Mouse (Mus musculus) retina, embryonic 14.5 days (tissue): ENCODE measurements around the gene Hsd17b1.
"Not testable (repeated sequence)": the region's sequence is repeated elsewhere in the genome, so short reads cannot be mapped to it uniquely, and the experiment has no call there.

Source experiments
- DNase-seq: peaks from one replicate; pipeline ENCODE4 v3.0.0-alpha.2; 2015; ENCODE audit warnings: low spot score

Hsd17b1 gene

DNA sequence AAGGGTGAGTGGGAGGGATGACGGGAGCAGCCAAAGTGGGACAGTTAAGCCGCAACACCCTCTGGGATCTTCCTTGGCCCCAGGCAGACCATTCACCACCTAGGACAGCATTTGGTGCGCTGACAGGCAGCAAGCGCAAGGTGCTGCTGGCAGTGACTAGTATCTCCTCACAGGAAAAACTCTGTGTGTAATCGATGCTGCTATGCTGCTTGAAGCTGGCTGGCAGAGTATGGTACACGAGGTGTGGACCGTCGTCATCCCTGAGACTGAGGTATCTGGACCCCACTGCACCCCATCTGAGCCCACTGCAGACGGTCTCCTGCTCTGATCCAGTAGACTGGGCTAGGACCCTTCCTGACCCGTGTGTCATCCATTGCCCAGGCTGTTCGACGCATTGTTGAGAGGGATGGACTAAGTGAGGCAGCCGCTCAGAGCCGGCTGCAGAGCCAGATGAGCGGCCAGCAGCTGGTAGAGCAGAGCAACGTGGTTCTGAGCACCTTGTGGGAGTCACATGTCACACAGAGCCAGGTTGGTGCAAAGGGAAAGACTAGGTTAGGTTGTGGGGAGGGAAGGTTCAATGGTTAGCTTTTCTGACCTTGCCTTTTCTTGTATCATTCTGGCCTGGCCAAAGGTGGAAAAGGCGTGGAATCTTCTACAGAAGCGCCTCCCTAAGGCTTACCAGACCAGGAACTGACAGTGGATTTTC is 7.6 kb downstream of the Hsd17b1 start:
- no peak for DNase-seq

DNA sequence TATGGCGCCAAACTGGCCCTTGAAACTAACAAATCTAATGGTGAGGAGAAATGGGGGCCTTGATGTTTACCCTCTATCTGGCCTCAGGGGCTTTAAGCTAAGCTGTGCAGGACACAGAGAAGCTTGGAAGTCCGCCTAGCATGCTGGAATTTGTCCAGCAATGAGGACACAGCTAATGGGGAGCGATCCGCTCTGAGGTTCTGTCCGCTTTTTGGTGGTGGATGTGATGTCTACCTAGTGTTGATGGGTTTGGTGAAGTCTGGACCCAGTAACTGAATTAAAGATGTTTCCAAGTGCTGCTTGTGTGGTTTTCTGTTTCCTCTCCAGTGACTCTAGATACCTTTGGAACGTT is 8.1 kb downstream of the Hsd17b1 start:
- DNase-seq: no peak

DNA sequence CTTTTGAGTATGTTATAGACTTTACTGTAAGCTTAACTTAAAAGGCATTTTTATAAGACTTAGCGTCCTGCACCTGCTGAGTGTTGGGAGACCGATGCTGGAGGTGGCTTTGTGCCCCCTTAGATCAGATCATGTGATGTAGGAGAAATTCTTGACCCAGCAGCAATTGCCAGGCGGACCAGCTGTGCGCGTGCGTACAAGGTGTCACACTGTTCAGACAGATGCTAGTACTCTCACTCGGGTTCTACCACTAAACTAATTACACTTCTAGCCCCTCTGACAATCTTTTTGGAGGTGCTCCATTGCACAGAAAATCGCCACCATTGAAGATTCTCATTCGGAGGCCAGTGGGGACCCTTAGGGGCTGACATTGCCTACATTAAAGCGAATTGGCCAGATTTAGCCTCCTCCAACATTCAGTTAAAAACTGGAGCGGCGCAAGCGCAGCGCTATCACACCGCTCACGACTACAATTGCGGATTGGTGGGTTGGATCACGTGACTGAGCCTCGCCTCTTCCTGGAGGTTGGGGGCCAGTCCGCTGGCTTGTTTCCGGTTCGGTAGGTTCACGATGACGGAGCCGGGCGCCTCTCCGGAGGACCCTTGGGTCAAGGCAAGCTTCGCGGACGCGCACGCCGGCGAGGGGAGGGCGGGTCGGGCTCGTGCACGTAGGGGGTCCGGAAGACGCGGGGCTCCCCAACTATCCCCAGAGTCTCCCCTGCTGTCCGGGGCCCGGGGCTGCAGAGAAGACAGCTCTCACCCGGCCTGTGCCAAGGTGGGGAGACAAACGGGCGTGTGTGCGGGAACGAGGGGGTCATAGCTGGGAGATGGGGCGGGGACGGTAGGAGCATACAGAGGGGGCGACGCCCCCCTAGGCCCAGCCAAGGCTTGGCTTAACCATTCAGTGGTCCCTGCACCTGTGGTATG is 8.8 kb downstream of the Hsd17b1 start, which contains the start of gene Mlx:
Gene Mlx, plus strand, starts transcription at position 522 of the 926 bp plus-strand sequence.
- peak; percentile 95 for DNase-seq

DNA sequence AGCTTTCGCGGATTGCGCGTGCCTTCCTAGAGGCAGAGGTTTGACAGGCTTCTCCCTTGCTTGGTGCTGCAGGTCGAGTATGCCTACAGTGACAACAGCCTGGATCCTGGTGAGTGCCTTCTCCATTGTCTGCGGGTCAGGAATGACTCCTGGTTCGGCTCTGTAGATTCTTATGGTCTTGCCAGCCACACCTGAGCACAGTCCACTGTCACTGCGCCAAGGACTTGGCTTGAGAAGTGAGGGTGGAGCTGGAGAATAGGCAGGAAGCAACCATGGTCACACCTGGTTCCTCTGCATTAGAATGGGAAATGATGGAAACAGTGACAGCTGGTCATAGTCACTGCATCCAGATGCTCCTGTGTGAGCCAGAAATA is 9.5 kb downstream of the Hsd17b1 start:
- no peak for DNase-seq

DNA sequence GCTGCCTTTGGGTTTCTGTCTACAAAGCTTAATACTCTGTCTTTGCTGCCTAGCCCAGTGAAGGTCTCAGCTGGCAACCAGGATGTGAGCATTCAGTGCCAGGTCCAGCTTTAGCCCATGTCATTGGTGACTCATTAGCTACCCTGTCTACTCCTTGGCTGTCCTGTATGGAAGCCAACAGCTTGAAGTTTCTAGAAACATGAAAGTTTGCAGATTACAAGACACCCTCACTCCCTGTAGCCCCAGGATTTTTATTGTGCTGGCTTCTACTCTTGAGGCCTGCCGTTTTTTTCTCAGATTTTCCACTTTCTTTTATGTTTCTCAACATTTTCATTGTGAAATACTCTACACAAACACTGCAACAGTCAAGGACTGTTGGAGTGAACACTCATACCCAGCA is 11.7 kb downstream of the Hsd17b1 start:
- DNase-seq: no peak

DNA sequence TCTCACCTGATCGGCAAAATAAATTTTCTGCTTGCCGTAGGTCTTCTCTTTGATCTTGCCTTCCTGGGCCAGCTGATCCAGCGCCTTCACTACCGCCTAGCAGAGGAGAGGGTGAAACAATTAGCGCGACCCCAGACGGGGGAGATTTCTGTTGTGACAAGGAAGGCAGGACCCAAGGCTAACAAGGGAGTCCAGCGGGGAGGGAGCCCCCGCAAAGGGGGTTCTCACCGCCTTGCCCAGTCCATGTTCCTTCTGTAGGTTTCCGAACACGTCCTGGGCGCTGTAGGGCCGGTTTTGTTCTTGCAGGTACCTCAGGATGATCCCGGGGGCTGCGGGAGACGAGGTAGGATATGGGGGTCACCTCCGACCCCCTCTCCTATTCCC is 16.7 kb downstream of the Hsd17b1 start:
- DNase-seq: no peak

DNA sequence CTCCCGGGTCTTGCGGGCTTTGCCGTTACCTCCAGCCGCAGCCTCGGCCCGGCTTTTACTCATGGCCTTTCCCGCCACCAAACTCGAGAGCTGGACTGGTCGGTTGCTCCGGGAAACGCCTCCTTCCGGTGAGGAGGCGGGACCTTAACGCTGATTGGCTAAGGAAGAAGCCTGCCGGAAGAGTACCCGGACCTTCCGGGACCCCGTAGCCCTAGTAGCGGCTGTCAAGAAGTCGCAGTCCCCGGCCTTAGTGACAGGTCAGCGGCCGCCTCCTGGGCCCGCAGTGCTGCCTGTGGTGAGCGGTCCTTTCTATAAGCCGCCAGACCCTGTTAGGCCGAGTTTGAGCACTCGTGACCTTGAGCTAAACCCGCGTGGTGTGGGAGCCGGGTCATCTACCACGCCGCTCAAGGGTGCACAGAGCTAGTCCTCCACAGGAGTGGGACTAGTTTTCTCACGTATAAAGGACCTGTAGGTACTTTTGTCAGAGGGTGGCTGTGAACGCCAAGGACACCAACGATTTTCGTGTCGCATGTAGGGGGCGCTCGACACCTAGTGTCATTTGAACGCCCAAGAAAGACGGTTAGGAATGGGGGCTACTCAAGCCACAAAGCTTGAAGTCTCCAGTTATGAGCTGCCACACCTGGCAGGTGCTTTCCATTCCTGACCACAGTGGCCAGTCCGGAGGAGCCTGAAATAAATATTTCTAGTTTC is 17.3 kb downstream of the Hsd17b1 start, which contains the start of gene Psmc3ip:
Gene Psmc3ip, minus strand, starts transcription at position 123 of the 711 bp plus-strand sequence.
- DNase-seq: peak; percentile 97

DNA sequence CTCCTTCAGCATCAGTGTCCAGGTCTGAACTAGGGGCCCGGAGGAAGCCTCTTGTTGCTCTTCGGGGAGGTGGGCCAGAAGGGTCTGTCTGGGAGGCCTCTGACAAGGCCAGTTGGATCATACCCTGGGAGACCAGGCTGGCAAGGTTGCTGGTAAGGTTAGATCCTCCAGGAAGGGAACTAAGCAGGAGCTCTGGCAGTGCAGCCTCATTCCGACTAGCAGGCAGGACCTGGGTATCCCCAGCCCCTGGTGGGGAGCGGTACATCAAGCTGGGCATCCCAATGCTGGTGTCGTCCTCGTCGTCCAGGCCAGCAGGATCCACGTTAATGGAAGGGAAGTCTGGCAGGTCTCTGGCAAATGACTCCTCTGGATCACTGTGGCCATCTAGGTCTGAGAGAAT is 20.0 kb downstream of the Hsd17b1 start:
- DNase-seq: no peak

DNA sequence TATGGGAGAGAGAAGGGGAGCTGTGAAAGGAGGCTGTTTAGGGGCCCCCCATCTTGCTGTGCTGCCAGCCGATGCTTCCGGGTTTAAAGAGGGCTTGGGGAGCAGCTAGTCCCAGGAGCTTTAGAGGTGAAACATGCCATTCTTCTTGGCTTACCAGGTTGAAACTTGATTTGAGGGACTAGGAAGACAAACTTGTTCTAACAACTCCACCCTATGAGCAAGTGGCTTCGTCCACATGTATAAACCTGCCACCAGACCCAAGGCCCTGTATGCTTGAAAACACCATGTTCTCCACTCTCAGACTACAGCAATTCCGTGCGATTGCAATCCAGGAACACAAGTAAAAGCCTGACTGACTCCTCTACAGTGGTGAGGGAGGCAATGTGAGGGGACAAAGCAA is 24.8 kb downstream of the Hsd17b1 start:
- DNase-seq: no peak

DNA sequence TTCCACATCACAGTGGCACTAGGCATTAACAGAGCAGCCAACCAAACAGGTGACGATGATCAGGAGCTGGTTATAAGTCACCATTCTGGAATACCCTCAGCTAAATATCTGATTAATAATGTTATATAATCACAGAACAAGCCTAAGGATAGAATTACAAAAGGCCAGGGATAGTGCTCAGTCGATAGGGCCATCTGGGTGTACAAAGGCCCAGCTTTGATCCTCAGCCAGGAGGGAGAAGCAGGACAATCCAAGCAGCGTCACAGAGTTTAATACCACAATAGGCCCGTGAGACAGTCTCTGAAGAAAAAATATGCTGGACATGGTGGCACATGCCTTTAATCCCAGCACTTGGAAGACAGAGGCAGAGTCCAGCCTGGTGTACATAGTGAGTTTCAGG is 31.1 kb downstream of the Hsd17b1 start:
- no peak for DNase-seq

DNA sequence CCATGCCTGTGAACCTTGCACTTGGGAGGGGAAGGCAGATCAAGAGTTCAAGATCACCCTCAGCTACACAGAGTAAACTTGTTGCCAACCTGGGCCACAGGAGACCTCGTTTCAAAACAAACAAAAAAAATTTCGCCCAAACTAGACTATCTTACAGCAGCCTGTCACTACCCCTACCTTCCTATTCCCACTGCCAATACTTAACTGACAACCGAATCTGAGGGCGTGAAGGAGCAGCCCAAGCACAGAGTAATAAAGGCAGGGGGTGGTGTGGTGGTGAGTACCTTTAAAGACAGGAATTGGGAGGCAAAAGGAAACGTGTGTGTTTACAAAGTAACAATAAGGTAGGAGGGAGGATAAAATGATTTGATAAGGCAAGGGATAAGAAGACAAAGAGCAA is 32.5 kb downstream of the Hsd17b1 start:
- DNase-seq: no peak

DNA sequence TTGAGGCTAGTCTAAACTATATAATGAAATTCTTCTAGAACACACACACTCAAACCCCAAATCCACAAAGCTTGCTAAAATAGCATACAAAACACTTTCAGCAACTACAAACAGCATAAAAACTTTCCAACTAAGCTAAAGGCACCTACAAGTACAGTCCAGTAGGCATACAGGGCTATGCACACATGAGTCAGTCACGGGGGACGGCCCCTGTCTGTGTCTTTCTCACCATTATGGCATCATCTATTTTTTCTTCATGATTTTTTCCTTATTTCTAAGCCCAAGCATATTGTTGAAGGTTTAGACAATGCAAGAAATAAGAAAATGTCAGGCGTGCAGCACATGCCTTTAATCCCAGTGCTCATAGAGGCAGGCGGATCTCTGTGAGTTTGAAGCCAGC is 33.0 kb downstream of the Hsd17b1 start:
- no peak for DNase-seq

DNA sequence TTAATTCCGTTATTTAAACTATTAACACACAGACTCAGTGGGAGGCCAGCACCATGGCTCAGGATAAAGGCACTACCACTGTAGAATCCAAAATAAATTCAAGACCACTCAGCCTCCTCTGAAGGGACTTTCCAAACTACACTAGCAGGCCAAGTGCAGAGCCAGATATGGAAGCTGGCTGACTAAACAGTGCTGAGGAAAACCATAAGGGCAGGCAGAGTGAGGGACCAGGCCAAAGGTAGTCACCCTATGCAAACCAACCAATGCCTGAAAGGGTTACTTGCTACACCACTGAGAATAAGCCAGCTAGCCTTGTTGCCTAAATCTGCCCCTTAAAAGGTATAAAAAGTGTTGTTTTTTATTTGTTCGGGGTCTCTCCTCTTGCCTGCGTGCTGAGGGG is 34.0 kb downstream of the Hsd17b1 start:
- DNase-seq: no peak

DNA sequence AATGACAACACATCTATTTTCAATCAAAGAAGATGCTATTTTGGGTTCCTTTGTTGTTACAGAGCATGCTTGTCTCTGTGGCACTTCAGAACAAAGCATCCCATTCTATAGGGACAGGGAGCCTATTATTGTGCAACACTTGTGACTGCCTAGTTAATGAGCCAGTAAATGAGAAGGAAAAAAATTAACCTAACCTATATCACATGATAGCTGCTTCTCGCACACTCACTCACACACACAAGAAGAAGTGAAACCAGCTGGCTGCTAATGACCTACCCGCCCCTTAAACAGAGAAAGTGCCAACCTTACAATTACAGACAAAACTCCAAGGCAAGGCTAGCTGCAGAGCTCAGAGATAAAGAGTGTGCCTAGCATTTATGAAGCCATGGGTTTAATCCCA is 37.4 kb downstream of the Hsd17b1 start:
- DNase-seq: no peak

DNA sequence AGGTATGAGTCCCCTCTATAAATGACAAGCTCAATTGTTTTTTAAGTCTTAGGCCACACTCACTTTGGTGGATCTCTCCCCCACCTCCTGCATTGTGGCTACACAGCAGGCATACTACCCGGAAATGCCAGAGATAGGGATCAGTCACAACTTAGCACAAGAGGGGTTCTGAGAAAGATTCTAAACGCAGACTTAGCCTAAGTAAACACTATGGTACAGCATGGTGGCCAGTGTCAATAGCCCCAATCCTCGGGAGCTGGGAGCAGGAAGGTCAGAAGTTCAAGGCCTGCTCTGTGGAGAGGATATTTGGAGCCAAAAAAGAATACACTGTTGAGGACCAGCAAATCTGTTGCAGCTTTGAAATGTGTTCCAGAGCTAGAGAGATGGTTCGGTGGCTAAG is 39.9 kb downstream of the Hsd17b1 start:
- DNase-seq: no peak

DNA sequence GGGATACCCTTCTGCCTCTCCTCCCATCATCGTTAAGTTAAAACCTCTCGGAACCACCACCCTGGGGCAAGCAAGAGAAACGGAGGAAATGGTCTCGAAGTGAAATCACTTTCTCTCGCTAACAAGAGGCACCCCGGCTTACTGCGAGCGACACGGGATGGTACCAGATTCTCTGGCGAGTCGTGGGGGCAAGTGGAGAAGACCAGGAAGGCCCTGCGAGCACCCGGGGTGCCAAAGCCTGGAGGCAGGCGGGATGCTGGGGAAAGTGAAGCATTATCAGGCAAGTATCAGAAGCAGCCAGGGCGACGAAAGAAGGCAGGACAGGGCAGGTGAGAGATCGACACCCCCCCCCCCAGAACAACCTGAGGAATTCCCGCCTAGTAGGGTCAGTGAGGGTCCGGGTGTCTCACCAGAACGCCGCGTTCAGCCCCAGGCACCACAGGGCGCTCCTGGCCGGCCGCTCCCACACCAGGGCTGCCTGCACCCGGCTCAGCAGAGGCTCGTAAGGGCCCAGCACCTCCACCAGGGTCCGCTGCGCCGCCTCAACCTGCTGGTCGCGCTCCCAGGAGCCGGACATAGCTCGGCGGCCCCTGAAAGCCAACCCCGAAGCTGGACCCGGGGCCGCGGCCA is 41.0 kb downstream of the Hsd17b1 start:
- no peak for DNase-seq

DNA sequence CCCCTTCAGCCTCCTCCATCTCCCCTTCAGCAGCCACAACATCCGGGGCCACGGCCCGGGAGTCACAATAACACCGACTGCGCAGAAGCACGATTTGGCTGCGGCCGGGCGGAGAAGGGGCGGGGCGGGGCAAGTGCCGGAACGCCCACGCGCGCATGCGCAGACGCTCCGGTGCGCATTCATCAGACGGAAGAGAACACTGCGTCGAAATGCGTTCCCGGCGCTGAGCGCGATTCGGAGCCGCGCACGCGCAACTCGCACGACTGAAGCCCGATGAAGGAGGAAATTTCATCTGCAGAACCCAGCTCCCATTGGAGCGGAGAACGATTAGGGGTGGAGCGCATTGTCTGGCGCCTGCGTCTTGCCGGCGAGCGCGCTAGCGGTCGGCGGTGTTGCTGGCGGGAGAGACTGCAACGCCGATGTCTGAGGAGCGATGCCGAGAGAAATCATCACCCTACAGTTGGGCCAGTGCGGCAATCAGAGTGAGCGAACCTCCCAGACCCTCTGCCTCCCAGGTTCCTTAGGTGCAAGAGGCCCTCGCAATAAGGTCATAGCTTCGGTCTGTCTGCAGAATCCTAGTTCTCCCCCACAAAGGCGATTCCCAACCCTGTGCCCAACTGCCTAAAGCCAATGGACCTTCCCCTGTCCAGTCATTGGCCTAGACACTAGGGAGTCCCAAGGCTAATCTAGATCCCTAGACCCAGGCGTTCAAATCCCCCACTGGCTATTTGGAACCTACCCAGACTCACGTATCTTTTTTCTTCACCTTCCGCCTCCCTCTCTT is 41.7 kb downstream of the Hsd17b1 start, which contains the start of the genes Retreg3 and Tubg1:
Gene Retreg3, minus strand, starts transcription at position 133 of the 784 bp plus-strand sequence.
Gene Tubg1, plus strand, starts transcription at position 178 of the 784 bp plus-strand sequence.
- peak; percentile 100 for DNase-seq

DNA sequence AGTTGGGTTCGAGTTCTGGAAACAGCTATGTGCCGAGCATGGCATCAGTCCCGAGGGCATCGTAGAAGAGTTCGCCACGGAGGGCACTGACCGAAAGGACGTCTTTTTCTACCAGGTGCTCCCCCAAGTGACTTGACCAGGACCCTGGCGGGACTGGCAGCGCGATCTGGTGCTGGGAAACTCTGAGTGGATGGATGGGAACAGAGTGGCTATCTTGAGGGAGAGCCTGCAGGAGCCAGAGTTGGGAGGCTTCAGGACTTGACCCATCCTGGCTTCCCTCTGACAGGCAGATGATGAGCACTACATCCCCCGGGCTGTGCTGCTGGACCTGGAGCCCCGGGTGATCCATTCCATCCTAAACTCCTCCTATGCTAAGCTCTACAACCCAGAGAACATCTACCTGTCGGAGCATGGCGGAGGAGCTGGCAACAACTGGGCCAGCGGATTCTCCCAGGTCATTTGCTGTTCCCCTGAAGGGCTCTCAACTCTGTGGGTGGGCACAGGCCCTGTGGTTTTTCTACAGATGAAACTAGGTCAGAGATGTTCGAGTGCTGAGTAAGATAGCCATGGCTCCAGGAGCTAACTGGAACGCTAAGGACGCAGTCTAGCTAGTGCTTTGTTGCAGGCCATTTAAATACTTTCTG is 42.5 kb downstream of the Hsd17b1 start:
- peak; percentile 37 for DNase-seq

DNA sequence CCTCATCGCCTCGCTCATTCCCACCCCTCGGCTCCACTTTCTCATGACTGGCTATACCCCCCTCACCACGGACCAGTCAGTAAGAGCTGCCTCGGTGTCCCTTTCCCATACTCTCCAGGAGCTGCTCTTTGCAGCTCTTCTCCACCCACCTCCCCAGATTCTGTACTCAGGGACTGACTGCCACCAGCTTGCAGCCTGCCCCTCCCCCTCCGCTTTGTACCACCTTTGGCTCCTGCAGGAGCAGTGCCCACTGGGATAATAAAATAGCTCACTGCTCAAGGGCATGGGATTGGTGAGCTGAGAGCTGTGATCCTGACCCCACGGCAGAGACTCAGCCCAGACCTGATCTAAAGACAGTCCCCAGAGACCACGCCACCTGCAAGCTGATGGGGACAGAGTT is 46.3 kb downstream of the Hsd17b1 start:
- DNase-seq: not testable (repeated sequence)

DNA sequence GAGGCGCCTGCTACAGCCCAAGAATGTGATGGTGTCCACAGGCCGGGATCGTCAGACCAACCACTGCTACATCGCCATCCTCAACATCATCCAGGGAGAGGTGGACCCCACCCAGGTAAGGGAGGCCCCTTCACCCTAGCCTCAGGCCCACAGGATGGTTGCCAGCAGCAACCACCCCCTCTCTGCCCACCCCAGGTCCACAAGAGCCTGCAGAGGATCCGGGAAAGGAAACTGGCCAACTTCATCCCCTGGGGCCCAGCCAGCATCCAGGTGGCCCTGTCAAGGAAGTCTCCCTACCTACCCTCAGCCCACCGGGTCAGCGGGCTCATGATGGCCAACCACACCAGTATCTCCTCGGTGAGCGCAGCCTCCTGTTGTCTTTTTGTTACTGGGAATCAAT is 46.8 kb downstream of the Hsd17b1 start:
- DNase-seq: not testable (repeated sequence)

DNA sequence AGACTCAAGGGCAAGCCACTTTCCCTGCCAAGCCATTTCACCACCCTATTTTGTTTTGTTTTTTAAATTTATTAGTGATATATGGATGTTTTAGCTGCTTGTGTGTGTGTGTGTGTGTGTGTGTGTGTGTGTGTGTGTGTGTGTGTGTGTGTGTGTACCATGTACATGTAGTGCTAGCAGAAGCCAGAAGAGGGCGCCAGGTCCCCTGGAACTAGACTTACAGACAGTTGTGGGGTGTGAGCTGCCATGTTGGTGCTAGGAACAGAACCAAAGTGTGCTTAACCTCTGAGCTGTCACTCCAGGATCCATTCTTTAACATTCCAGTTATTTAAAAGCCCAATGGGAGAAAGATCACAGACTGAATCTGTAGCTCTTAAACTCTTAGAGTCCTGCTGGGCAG is 48.9 kb downstream of the Hsd17b1 start:
- DNase-seq: no peak
